Mouse (Mus musculus) lung, embryonic 15.5 days (tissue): ENCODE measurements around the gene Gsto2. TPM values are rescaled to one million over a fixed set of nuclear protein-coding genes. Genes with fewer than 3 reads are reported as not detected.

Experiments
- ATAC-seq: fragments of 200-750 bp; cut with Nextera tagmentation; 2 replicates; pipeline ENCODE4 v1.8.0; 2017; ENCODE audit warnings: moderate number of reproducible peaks, borderline replicate concordance; ENCODE audit not compliant: low FRiP score, low TSS enrichment; ENCODE audit errors: extremely low read depth
- H3K27ac ChIP-seq: fragments of 300-500 bp; sonication (generic); 2 replicates; pipeline ENCODE4 v1.5.1; 2015; ENCODE audit warnings: moderate library complexity, mild to moderate bottlenecking, inconsistent platforms
- H3K27me3 ChIP-seq: fragments of 300-500 bp; sonication (generic); 2 replicates; pipeline ENCODE4 v1.6.1; 2015; ENCODE audit warnings: inconsistent platforms
- H3K36me3 ChIP-seq: fragments of 300-500 bp; sonication (generic); 2 replicates; pipeline ENCODE4 v1.6.1; 2015; ENCODE audit warnings: inconsistent platforms
- H3K4me1 ChIP-seq: fragments of 300-500 bp; sonication (generic); 2 replicates; pipeline ENCODE4 v1.6.1; 2015; ENCODE audit warnings: inconsistent platforms
- H3K4me2 ChIP-seq: fragments of 300-500 bp; sonication (generic); 2 replicates; pipeline ENCODE4 v1.6.1; 2015; ENCODE audit warnings: inconsistent platforms, mild to moderate bottlenecking, moderate library complexity
- H3K4me3 ChIP-seq: fragments of 300-500 bp; sonication (generic); 2 replicates; pipeline ENCODE4 v1.5.1; 2015; ENCODE audit warnings: mild to moderate bottlenecking, inconsistent platforms
- H3K9ac ChIP-seq: fragments of 300-500 bp; sonication (generic); 2 replicates; pipeline ENCODE4 v1.6.1; 2015; ENCODE audit warnings: inconsistent platforms
- H3K9me3 ChIP-seq: fragments of 300-500 bp; sonication (generic); 2 replicates; pipeline ENCODE4 v1.6.1; 2016; ENCODE audit warnings: inconsistent platforms
- WGBS: fragments of 180-500 bp; shearing (Covaris S2); methylation state at CpG from one replicate; pipeline ENCODE4 v1.1.7; 2015; 5-methylcytosine and 5-hydroxymethylcytosine counted together
- microRNA-seq: library from miRNA; unstranded; fragments of <30 nt; microRNA quantifications from one replicate; pipeline ENCODE4, GENCODE M21; 2016
- polyA plus RNA-seq: library from polyadenylated mRNA; unstranded; fragments of >200 nt; fragmentation: Nextera tagmentation; extraction: Ambion mirVana; gene quantifications from 2 replicates; pipeline ENCODE4 v1.2.1, GENCODE M21; 2015

The Gsto2 gene
- polyA plus RNA-seq, 1 experiment from 2014 or later: 1.1 TPM

DNA sequence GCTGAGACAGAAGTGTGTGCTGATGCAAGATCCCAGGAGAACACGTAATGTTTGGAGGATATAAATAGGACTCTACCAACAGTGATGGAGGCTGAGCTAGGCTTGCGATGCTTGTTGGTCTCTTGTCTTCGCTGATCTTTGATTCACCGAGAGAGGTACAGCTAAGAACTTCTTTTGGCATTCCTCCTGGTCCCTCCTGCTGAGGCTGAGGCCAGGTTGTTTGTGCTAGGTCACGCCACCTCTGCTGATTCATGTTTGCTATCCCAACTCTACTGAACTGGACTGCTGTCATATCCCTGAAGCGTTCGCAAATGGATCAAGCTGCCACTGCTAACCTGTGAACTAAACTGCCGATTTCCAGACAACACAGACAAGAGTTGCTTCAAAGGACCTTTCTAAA is 68.8 kb downstream of the Gsto2 start:
- no peak overlapping the region for H3K4me2 ChIP-seq
- H3K27ac ChIP-seq: no peak overlapping the region
- H3K9me3 ChIP-seq: no peaks in the 10 kb centered on the region
- H3K4me1 ChIP-seq: peaks cover 27% of the 10 kb centered on the region
- no peak overlapping the region for H3K4me3 ChIP-seq
- H3K36me3 ChIP-seq: no peaks in the 10 kb centered on the region
- H3K9ac ChIP-seq: no peak overlapping the region
- H3K27me3 ChIP-seq: peaks cover 16% of the 10 kb centered on the region
- ATAC-seq: no peak
- WGBS: 87% methylated on average over 8 of the region's 8 CpGs

- Histone ChIP-seq H3K9me3 (no peaks in the 10 kb centered on the region), H3K27me3 (peaks cover 19% of the 10 kb centered on the region), H3K4me2 (no peak overlapping the region), H3K27ac (no peak overlapping the region), H3K9ac (no peak overlapping the region), H3K4me3 (no peak overlapping the region), H3K36me3 (no peaks in the 10 kb centered on the region), H3K4me1 (peaks cover 23% of the 10 kb centered on the region)
- ATAC-seq: no peak
- 47% methylated on average over 16 of the region's 16 CpGs for WGBS
Measured at GRCm38 (mm10) chr19:47934636-47935238, 69.4 kb downstream of the Gsto2 start.

DNA sequence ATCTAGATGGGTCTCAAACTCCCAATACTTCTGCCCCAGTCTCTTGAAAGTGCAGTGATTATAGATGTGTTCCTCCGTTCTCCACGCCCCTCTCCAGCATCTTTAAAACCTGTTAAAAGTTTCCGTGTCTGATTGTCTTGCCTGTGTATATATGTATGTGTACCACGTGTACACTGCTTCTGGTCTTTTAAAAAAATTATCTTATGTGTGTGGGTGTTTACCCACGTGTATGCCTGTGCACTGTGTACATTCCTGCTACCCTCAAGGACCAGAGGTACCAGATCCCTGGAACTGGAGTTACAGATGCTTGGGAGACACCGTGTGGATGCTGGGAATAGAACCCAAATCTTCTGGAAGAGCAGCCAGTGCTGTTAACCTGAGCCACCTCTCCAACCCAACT is 70.2 kb downstream of the Gsto2 start:
- Histone ChIP-seq H3K36me3 (no peaks in the 10 kb centered on the region), H3K27me3 (peaks cover 27% of the 10 kb centered on the region), H3K9ac (no peak overlapping the region), H3K4me2 (no peak overlapping the region), H3K4me3 (no peak overlapping the region), H3K9me3 (no peaks in the 10 kb centered on the region), H3K27ac (no peak overlapping the region), H3K4me1 (peaks cover 17% of the 10 kb centered on the region)
- no peak for ATAC-seq
- 68% methylated on average over 6 of the region's 6 CpGs for WGBS

Small RNAs within 50 kb of the gene (microRNA-seq; reads per million reads assigned to microRNA genes)
- not detected for gene Gm22240

Other genes with a start within 250 kb of the Gsto2 start
- gene Col17a1, start 173.4 kb upstream of the Gsto2 start, polyA plus RNA-seq: 2.2 and 2.4 TPM in 2 replicates
- gene Sfr1, start 133.9 kb upstream of the Gsto2 start, polyA plus RNA-seq: 230 and 232 TPM in 2 replicates
- 88.0 and 96.7 TPM in 2 replicates for gene Gsto1, start 10.6 kb upstream of the Gsto2 start, polyA plus RNA-seq
- gene Cfap43, start 53.8 kb downstream of the Gsto2 start, polyA plus RNA-seq: 0.86 TPM in 2 replicates
- 17.0 and 18.0 TPM in 2 replicates for gene Itprip, start 53.8 kb downstream of the Gsto2 start, polyA plus RNA-seq
- gene Cfap58, start 72.1 kb downstream of the Gsto2 start, polyA plus RNA-seq: 0.11 and 0.32 TPM in 2 replicates